Mouse (Mus musculus) E14TG2a.4 (cell line): Measurements from ENCODE around the gene Mier1.

Experiments used
- CTCF ChIP-seq: conservative IDR thresholded peaks from 2 replicates; pipeline ENCODE4 v1.5.1; 2014; ENCODE audit warnings: low read length
- POU5F1 ChIP-seq: IDR thresholded peaks from 2 replicates; pipeline ENCODE4 v1.6.1; 2014; ENCODE audit warnings: low read length, borderline replicate concordance

DNA sequence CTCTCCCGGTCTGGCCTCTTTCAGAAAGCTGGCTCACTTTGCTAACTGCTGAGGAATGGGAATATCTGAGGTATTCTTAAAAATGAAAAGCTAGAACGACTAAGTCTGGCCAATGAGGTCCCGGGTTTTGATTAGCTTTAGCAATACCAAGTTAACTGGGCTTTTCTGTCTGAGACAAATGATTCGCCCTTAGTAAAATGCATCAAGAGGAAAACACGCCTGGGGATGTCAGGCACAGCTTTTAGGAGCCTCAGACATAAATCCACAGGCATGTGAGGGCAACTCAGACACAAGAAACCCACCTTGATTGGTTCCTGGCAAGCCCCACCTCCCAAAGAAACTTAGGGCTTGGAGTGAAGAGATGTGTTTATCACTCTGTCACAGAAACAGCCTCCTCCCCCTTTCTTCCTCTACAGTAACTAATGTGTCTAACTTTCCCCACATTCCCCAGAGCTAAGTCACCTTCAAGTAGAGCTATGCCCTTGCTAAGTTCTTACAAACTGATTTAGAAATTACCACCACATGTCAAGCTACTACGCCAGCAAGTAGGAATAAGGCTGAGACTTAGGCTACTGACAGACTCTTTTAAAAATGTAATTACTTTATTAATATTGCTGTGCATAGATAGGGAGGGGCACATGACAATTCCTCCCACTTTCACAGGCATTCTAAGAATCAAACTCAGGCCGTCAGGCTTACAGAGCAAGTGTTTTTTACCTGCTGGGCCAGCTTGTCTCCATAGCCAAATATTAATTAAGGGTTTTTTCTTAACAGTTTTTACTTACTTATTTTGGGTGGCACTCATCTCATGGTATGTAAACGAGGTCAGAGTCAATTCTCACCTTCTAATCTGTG, 74.8 kb downstream of the Mier1 start:
- TF ChIP-seq CTCF, result no peak
- no peak for TF ChIP-seq POU5F1
